Mouse (Mus musculus) CH12.LX (cell line): ENCODE data around the gene Snx19.

Experiments used
- CTCF ChIP-seq, 2 experiments: IDR thresholded peaks in 1 of 2; conservative IDR thresholded peaks in 1 of 2; 2 replicates each; pipeline ENCODE4 v1.5.1; 2011 to 2012; ENCODE audit warnings: low read depth in 2 of 2, low read length in 2 of 2, improper control_type of control experiment in 1 of 2, inconsistent platforms in 1 of 2, mild to moderate bottlenecking in 1 of 2, moderate library complexity in 1 of 2
- E2F4 ChIP-seq: IDR thresholded peaks from 2 replicates; pipeline ENCODE4 v1.6.1; 2011; ENCODE audit warnings: low read depth, low read length, improper control_type of control experiment; ENCODE audit not compliant: insufficient replicate concordance
- EP300 ChIP-seq: IDR thresholded peaks from 2 replicates; pipeline ENCODE4 v1.6.1; 2011; ENCODE audit warnings: low read length, improper control_type of control experiment
- JUN ChIP-seq: IDR thresholded peaks from 2 replicates; pipeline ENCODE4 v1.6.1; 2011; ENCODE audit warnings: low read depth, mild to moderate bottlenecking, low read length, improper control_type of control experiment, moderate library complexity; ENCODE audit not compliant: insufficient read depth
- MAZ ChIP-seq: IDR thresholded peaks from 2 replicates; pipeline ENCODE4 v1.6.1; 2012; ENCODE audit warnings: low read depth, mild to moderate bottlenecking, inconsistent platforms, low read length, improper control_type of control experiment, moderate library complexity
- POLR2A ChIP-seq: IDR thresholded peaks from 2 replicates; pipeline ENCODE4 v1.6.1; 2011; ENCODE audit warnings: low read depth, mild to moderate bottlenecking, improper control_type of control experiment, low read length
- RAD21 ChIP-seq: IDR thresholded peaks from 2 replicates; pipeline ENCODE4 v1.6.1; 2011; ENCODE audit warnings: low read depth, mild to moderate bottlenecking, low read length, improper control_type of control experiment, moderate library complexity
- TBP ChIP-seq: conservative IDR thresholded peaks from 2 replicates; pipeline ENCODE4 v1.6.1; 2011; ENCODE audit warnings: low read depth, low read length, improper control_type of control experiment
- USF2 ChIP-seq: conservative IDR thresholded peaks from 2 replicates; pipeline ENCODE4 v1.6.1; 2011; ENCODE audit warnings: low read depth, low read length, improper control_type of control experiment
- ZKSCAN1 ChIP-seq: IDR thresholded peaks from 2 replicates; pipeline ENCODE4 v1.6.1; 2012; ENCODE audit warnings: low read depth, inconsistent platforms, low read length, improper control_type of control experiment, borderline replicate concordance
- ZNF384 ChIP-seq: IDR thresholded peaks from 2 replicates; pipeline ENCODE4 v1.6.1; 2012; ENCODE audit warnings: low read depth, low read length, improper control_type of control experiment, inconsistent platforms

DNA sequence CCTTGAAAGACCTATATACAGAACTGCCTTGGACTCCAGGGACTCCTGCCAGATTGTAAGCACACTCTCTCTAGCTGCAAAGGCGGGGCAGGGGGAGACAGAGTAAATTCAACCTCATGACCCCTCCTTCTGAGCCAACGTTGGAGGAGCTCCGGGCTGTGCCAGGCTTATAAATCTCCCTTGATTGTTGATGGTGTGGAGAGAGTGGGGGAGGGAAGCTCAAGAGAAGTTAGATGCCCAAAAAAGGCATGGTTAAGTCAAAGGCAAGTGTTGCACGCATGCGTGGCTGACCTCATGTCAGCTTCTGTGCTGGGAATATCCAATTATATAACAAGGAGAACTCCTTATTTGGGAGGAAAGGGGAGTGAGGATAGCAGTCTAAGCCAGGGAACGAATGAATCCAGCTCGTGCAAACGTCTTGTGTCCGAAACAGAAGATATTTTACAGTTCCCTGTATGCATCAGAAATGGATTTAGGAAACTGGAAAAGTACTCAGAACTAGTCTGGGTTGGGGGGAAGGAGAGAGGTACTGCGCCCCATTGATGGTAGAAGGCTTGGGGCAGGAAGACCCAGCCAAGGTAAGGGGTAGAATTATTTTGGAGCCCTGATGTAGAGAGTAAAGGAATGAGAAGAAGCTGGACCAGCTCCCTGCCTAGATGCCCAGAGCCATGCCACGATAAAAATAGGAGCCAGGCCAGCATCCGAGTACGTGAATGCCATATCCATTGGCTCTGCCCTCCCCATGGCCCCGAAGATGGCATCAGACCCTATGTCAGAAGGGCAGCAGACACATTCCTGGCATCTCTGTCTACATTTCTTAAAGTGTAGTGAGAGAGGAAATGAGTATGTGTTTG is 18.6 kb downstream of the Snx19 start:
- TF ChIP-seq JUN, result no peak
- TF ChIP-seq RAD21, result no peak
- TF ChIP-seq ZNF384, result no peak
- no peak for TF ChIP-seq USF2
- TF ChIP-seq ZKSCAN1, result no peak
- TF ChIP-seq TBP, result no peak
- no peak for TF ChIP-seq MAZ
- TF ChIP-seq POLR2A, result no peak
- TF ChIP-seq EP300, result no peak
- TF ChIP-seq E2F4, result no peak
- no peak for TF ChIP-seq CTCF (conservative IDR thresholded peaks at IDR 0.05 in 1 of 2, IDR thresholded peaks at IDR 0.05 in 1 of 2; ENCODE audit: low read depth in 2 of 2, low read length in 2 of 2)
